Mouse (Mus musculus) bone marrow macrophage, adult 2 months (primary cell): ENCODE data around the gene Camk2d.

Experiments used
- CTCF ChIP-seq: IDR thresholded peaks from 2 replicates; pipeline ENCODE4 v1.5.1; 2012; ENCODE audit warnings: low read depth, mild to moderate bottlenecking, low read length, moderate library complexity
- POLR2A ChIP-seq: IDR thresholded peaks from 2 replicates; pipeline ENCODE4 v1.6.1; 2012; ENCODE audit warnings: mild to moderate bottlenecking, low read depth, low read length, borderline replicate concordance

DNA sequence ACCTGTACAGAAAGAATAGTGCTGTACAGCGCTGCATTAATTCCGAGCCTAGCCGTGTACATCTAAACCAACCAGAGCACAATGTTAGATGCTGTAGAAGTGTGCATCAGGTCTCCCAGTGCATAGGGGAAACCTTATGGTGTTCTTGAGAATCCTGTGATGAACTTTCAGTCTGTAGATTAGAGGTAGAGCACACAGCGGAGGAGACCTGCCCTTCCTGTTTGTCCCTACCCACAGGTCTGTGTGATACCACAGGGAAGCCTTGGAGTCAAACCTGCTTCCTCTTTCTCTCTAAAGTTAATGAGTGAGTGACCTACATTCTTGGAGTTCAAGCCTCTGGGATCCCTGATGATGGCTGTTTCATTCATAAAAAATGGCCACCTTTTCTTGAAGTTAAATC is 54.2 kb downstream of the Camk2d start:
- no peak for TF ChIP-seq POLR2A
- TF ChIP-seq CTCF, result no peak
